Mouse (Mus musculus) hindbrain, embryonic 15.5 days (tissue): Measurements from ENCODE around the gene Hnf4a. TPM values are rescaled to one million over a fixed set of nuclear protein-coding genes. Genes with fewer than 3 reads are reported as not detected.

Source experiments
- ATAC-seq: fragments of 200-750 bp; cut with Nextera tagmentation; 2 replicates; pipeline ENCODE4 v1.8.0; 2017; ENCODE audit warnings: low read depth, moderate number of reproducible peaks, moderate TSS enrichment; ENCODE audit not compliant: low FRiP score
- H3K27ac ChIP-seq: fragments of 300-500 bp; sonication (generic); replicated peaks from 2 replicates; pipeline ENCODE4 v1.5.1; 2015; ENCODE audit warnings: mild to moderate bottlenecking, inconsistent platforms
- H3K27me3 ChIP-seq: fragments of 300-500 bp; sonication (generic); 2 replicates; pipeline ENCODE4 v1.6.1; 2015; ENCODE audit warnings: control low read depth, inconsistent platforms
- H3K36me3 ChIP-seq: fragments of 300-500 bp; sonication (generic); 2 replicates; pipeline ENCODE4 v1.6.1; 2015; ENCODE audit warnings: control low read depth, inconsistent platforms
- H3K4me1 ChIP-seq: fragments of 300-500 bp; sonication (generic); replicated peaks from 2 replicates; pipeline ENCODE4 v1.6.1; 2015; ENCODE audit warnings: control low read depth, inconsistent platforms
- H3K4me2 ChIP-seq: fragments of 300-500 bp; sonication (generic); 2 replicates; pipeline ENCODE4 v1.6.1; 2015; ENCODE audit warnings: moderate library complexity, mild to moderate bottlenecking, inconsistent platforms
- H3K4me3 ChIP-seq: fragments of 300-500 bp; sonication (generic); 2 replicates; pipeline ENCODE4 v1.5.1; 2015; ENCODE audit warnings: mild to moderate bottlenecking, inconsistent platforms
- H3K9ac ChIP-seq: fragments of 300-500 bp; sonication (generic); 2 replicates; pipeline ENCODE4 v1.6.1; 2015; ENCODE audit warnings: inconsistent platforms
- H3K9me3 ChIP-seq: fragments of 300-500 bp; sonication (generic); 2 replicates; pipeline ENCODE4 v1.6.1; 2016; ENCODE audit warnings: control low read depth, inconsistent platforms
- WGBS: fragments of 180-500 bp; shearing (Covaris S2); methylation state at CpG from one replicate; pipeline ENCODE4 v1.1.7; 2015; 5-methylcytosine and 5-hydroxymethylcytosine counted together
- polyA plus RNA-seq: library from polyadenylated mRNA; unstranded; fragments of >200 nt; fragmentation: Nextera tagmentation; extraction: Ambion mirVana; gene quantifications from 2 replicates; pipeline ENCODE4 v1.2.1, GENCODE M21; 2015

The Hnf4a gene
- polyA plus RNA-seq, 1 experiment from 2014 or later = 0.17 TPM

DNA sequence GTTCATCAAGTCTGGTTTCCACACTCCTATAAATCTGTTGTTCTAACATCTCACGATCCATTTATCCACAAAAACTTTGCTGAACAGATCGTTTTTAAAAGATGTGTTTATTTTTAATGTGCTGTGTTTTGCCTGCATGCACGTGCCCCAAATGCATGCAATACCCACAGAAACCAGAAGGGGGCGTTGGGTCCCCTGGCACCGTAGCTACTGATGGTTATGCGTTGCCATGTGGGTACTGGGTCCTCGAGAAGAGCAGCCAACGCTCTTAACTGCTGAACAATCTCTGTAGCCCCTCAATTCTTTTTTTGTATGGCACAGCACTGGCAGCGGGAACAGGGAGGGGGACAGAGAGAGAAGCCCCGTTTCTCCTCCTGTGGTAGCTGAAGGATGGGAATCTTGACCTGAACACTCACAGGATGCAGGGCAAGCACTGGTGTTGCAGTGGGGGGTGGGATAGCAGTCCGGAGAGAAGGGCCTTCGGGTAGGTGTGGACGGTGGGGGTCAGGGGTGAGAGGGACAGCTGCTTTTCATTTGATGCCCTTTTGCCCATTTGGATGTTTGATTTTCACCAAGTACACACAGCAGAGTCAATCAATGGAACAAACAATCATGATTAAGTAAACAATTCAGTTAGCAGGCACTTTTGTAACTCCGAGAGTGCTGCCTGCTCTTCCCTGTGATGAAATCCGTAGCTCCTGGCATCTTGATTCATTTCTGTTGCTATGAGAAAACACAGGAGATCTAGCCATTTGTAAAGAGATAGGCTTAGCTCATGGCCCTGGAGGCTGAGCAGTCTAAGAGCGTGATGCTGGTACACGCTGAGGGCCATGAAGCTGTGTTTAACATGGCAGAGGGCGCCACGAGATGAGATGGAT is 80.0 kb downstream of the Hnf4a start:
- Histone ChIP-seq H3K4me2 (no peak overlapping the region), H3K36me3 (no peaks in the 10 kb centered on the region), H3K9me3 (no peaks in the 10 kb centered on the region), H3K9ac (no peak overlapping the region), H3K27ac (no peak overlapping the region), H3K27me3 (no peaks in the 10 kb centered on the region), H3K4me1 (no peaks in the 10 kb centered on the region; the same call in 1 of the 2 replicates), H3K4me3 (no peak overlapping the region)
- 47% methylated on average over 19 of the region's 19 CpGs for WGBS
- ATAC-seq = no peak

DNA sequence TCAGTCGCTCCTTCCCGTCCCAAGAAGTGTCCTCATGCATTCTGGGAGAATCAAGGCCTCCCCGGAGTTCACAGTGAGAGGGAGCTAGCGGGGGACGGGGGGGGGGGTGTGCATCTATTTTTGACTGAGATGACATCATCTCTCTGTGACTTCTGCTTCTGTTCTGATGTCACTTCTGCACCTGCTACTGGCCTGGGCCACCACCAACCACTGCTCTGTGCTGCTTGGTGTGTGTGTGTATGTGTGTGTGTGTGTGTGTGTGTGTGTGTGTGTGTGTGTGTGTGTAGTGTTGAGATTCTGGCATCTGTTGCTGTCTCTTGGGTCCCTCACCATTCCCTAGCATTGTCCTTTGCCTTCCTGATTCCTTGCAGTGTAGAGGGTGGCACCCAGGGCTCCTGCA is 80.9 kb downstream of the Hnf4a start:
- H3K4me3 ChIP-seq = no peak overlapping the region
- 79% methylated on average over 5 of the region's 5 CpGs for WGBS

DNA sequence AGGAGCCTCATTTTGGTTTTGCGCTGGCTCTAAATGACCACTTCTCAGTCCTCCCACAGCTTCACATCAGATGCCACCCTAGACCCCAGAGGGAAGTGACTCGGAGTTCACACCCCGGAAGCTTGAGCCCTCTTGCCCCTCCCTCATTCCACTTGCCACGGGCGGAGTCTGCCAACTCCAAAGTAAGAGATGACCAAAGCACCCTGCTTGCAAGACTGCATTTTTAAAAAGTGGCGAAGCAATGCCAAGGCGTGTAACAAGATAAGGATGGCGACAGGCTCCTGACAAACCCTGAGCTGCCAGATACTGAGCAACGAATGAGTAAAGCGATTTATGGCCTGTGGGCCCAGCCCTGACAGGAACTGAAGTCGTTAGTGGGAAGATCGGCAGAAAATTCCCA is 83.6 kb downstream of the Hnf4a start:
- Histone ChIP-seq H3K27me3 (no peaks in the 10 kb centered on the region), H3K27ac (no peak overlapping the region), H3K36me3 (no peaks in the 10 kb centered on the region), H3K9ac (no peak overlapping the region), H3K4me3 (no peak overlapping the region), H3K9me3 (no peaks in the 10 kb centered on the region), H3K4me1 (no peaks in the 10 kb centered on the region; the same call in 1 of the 2 replicates), H3K4me2 (no peak overlapping the region)
- no peak for ATAC-seq
- WGBS = 73% methylated on average over 12 of the region's 12 CpGs

More for the DNA sequence above, 80.9 kb downstream of the Hnf4a start:
- no peaks in the 10 kb centered on the region for H3K27me3 ChIP-seq
- H3K27ac ChIP-seq = no peak overlapping the region
- H3K36me3 ChIP-seq = no peaks in the 10 kb centered on the region
- no peak overlapping the region for H3K9ac ChIP-seq
- ATAC-seq = no peak
- H3K4me2 ChIP-seq = no peak overlapping the region
- no peaks in the 10 kb centered on the region; the same call in 1 of the 2 replicates for H3K4me1 ChIP-seq
- no peaks in the 10 kb centered on the region for H3K9me3 ChIP-seq

DNA sequence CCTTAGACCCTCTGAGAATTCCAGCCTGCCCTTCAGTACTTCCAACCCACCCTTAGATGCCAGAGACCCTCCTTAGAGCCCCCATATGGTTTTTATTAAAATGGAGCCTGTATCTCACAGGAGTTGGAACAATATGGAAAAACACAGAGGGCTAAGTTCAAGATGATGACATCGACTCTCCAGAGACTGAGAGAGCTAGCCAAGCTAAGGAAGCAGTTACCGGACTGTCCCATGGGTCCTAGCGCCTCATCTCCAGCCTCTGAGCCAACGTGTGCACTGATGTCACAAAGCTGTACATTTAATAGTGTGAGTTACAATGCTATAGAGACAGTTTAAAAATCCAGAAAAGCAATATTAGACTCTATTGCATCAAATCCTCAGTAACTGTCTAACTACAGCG is 84.4 kb downstream of the Hnf4a start:
- H3K27me3 ChIP-seq = no peaks in the 10 kb centered on the region
- no peak overlapping the region for H3K27ac ChIP-seq
- H3K4me1 ChIP-seq = no peaks in the 10 kb centered on the region; the same call in 1 of the 2 replicates
- no peaks in the 10 kb centered on the region for H3K36me3 ChIP-seq
- ATAC-seq = no peak
- no peaks in the 10 kb centered on the region for H3K9me3 ChIP-seq
- no peak overlapping the region for H3K4me2 ChIP-seq
- no peak overlapping the region for H3K9ac ChIP-seq
- 73% methylated on average over 5 of the region's 5 CpGs for WGBS
- H3K4me3 ChIP-seq = no peak overlapping the region

DNA sequence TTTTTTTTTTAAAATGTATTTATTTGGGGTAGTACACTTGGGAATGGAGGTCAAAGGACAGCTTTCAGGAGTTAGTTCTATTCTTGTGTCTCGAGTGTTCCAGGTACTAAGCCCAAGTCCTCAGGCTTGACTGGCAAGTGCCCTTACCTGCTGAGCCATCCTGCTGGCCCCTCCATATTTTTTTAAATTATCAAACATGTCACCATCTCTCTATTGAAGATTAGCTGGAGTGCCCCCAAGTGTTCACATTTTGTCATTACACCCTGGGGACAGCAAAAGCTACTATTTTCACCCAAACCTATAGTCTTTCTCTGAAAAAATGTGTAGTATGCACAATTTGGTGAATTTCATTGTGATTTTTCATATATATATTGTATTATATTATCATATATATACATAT is 85.5 kb downstream of the Hnf4a start:
- ATAC-seq = no peak

DNA sequence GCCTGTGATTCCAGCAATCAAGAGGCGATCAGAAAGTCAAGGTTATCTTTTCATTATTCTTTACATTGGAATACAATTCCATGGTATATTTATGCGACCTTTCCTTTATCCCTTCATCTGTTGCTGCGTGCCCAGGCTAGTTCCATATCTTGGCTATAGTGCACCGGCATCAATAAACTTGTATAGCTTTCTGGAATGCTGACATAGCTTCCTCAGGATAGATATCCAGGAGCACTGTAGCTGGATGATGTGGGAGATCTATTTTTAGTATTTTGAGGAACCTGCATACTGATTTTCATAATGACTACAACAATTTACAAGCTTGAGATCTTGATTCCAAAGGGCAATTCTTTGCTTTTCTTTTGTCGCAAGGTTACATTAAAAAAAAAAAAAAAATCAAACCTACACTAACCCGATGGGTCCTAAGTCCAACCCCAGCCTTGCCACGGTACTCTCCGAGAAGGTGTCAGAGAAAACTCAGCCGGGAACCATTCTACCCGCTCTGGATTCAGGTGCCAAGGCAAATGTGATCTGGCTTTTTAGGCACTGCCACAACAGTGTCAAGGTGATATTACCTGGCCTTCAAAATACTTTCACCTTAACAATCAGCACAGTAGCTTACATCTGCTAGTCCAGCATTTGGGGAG is 87.2 kb downstream of the Hnf4a start:
- WGBS = 91% methylated on average over 10 of the region's 10 CpGs
- Histone ChIP-seq H3K4me3 (no peak overlapping the region), H3K9me3 (no peaks in the 10 kb centered on the region), H3K4me1 (no peaks in the 10 kb centered on the region), H3K9ac (no peak overlapping the region), H3K27ac (no peak overlapping the region), H3K4me2 (no peak overlapping the region), H3K27me3 (no peaks in the 10 kb centered on the region), H3K36me3 (no peaks in the 10 kb centered on the region)
- no peak for ATAC-seq

More for the DNA sequence above, 85.5 kb downstream of the Hnf4a start:
- no peak overlapping the region for H3K9ac ChIP-seq
- no peaks in the 10 kb centered on the region for H3K4me1 ChIP-seq
- WGBS = 66% methylated on average over 1 of the region's 1 CpGs
- no peak overlapping the region for H3K4me2 ChIP-seq
- no peaks in the 10 kb centered on the region for H3K9me3 ChIP-seq
- H3K27me3 ChIP-seq = no peaks in the 10 kb centered on the region
- H3K36me3 ChIP-seq = no peaks in the 10 kb centered on the region
- no peak overlapping the region for H3K4me3 ChIP-seq
- no peak overlapping the region for H3K27ac ChIP-seq

DNA sequence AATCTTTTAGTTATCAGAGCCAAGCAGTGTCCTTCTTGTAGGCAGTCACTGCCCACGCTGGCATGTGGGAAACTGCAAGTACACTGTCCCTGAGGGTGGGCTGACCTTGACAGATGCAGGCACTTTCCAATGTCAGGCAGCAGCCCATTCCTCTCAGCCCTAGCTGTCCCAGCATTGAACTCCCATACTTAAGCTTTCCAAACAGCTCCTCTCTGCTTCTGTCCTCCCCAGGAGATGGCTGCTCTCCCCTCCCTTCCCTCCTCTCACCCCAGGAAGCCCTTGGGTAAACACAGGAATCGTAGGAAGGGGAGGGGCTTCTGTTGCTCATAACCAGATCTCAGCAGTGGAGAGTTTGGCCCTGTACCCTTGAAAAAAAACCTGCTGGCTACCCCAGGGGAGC is 88.5 kb downstream of the Hnf4a start:
- Histone ChIP-seq H3K4me3 (no peak overlapping the region), H3K4me2 (no peak overlapping the region), H3K9ac (no peak overlapping the region), H3K27ac (no peak overlapping the region), H3K36me3 (no peaks in the 10 kb centered on the region), H3K9me3 (no peaks in the 10 kb centered on the region), H3K4me1 (no peaks in the 10 kb centered on the region), H3K27me3 (no peaks in the 10 kb centered on the region)
- ATAC-seq = no peak
- WGBS = 25% methylated on average over 2 of the region's 2 CpGs

DNA sequence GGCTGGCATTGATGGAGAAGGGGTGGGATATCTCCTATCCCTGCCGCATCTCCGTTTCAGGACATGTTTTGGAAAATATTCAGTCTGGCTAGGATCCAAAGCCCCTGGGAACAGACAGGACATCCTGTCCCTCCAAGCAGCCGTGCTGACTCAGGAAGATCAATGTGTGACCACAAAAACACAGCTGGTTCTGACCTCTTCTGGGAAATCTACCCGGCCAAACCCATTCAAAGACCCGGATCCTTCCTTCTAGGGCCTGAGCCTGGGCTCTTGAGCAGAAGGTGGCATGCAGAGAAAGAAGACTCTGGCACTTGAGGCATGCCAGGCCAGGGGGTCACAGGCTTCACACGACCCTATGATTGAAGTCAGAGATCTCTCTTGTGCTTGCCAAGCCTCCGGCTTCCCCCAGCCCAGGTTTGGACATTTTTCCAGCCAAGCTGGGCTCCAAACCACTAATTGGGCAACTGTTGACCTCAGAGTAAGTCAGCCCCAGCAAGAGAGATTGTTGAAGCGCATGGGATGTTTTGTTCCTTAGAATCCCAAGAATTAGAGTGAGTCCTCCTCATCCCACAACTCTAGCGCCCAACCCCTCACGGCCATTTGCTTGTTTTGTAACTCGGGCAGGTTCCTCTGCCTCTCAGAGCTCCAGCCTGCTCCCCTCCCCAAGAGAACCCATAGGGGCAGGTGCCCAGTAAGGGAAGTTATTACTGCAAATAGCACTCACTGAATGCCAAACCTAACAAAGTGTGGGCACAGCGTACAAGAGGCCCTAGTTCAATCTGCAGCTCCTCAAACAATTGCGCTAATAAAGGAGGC is 89.7 kb downstream of the Hnf4a start:
- no peak for ATAC-seq
- H3K4me2 ChIP-seq = no peak overlapping the region
- H3K9ac ChIP-seq = no peak overlapping the region
- H3K4me3 ChIP-seq = no peak overlapping the region
- H3K4me1 ChIP-seq = no peaks in the 10 kb centered on the region
- no peaks in the 10 kb centered on the region for H3K36me3 ChIP-seq
- H3K27ac ChIP-seq = no peak overlapping the region; the same call in 1 of the 2 replicates
- WGBS = 77% methylated on average over 13 of the region's 13 CpGs
- no peaks in the 10 kb centered on the region for H3K9me3 ChIP-seq
- no peaks in the 10 kb centered on the region for H3K27me3 ChIP-seq

DNA sequence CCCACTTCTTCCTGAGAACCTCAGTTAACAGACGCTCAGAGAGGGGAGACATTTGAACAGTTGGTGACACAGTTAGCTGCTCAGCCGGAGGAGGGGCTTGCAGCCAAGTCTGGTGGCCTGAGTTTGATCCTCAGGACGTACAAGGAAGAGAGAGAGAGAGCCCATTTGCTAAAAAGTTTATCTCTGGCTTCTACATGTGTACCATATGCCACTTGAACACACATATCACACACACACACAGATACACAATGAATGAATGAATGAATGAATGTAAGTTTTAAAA is 90.2 kb downstream of the Hnf4a start:
- Histone ChIP-seq H3K4me2 (no peak overlapping the region), H3K4me3 (no peak overlapping the region), H3K27ac (no peak overlapping the region), H3K9me3 (no peaks in the 10 kb centered on the region), H3K36me3 (no peaks in the 10 kb centered on the region), H3K27me3 (no peaks in the 10 kb centered on the region), H3K4me1 (peaks cover 3% of the 10 kb centered on the region), H3K9ac (no peak overlapping the region)
- ATAC-seq = no peak
- 69% methylated on average over 3 of the region's 3 CpGs for WGBS

DNA sequence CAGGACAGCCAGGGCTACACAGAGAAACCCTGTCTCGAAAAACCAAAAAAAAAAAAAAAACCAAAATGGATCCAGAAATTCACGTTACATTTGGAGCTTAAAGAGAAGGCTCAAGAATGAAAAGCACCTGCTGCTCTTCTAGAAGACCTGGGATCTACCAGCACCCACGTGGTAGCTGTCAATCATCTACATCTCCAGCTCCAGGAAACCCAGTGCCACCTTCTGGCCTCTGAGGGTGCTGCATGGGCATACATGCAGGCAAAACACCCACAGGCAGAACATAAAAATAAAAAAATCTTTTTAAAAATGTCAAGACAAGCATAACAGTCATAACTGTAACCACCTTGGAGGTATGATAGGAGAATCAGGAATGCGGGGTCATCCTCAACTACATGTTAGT is 91.1 kb downstream of the Hnf4a start:
- H3K4me1 ChIP-seq = peaks cover 5% of the 10 kb centered on the region

DNA sequence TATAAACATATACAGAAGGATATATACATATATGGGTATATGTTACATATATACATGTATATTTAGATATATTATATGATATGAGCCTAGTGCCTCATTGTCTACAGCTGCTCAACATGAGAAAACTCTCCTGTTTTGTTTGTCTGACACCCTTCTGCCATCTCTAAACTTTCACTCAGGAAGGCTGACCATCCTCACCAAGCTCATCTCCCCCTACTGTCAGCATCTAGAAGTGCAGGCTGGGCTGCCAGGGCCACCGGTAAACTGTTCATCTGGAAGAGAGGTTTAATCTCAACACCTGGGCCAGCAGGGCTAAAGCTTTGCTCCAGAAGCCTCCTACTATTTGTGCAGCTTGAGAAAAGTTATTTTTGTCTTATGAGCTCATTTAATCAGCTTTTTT is 92.6 kb downstream of the Hnf4a start:
- H3K27ac ChIP-seq = no peak overlapping the region

More for the DNA sequence above, 91.1 kb downstream of the Hnf4a start:
- Histone ChIP-seq H3K9me3 (no peaks in the 10 kb centered on the region), H3K36me3 (no peaks in the 10 kb centered on the region), H3K27ac (no peak overlapping the region), H3K4me3 (no peak overlapping the region), H3K4me2 (no peak overlapping the region), H3K27me3 (no peaks in the 10 kb centered on the region), H3K9ac (no peak overlapping the region)
- ATAC-seq = no peak
- WGBS = 58% methylated on average over 4 of the region's 4 CpGs

DNA sequence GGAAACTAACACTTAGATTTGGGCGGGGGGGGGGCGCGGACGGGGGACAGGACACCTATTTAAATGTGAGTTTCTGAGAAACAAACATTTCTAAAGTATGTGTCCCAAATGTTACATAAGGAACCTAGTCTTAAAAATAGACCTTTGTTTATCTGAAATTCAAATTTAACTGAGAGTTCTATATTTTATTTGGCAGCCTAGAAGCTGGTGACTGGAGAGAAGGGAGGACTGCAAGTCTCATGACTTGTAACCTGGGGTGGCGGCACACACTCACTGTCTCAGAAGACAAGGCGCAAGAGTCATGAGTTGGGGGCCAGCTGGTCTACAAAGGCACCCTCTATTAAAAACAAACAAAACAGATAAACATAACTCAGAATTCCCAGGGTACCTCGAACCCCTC is 94.5 kb downstream of the Hnf4a start:
- Histone ChIP-seq H3K4me1 (peaks cover 20% of the 10 kb centered on the region), H3K4me3 (no peak overlapping the region), H3K9ac (no peak overlapping the region), H3K9me3 (no peaks in the 10 kb centered on the region), H3K4me2 (no peak overlapping the region), H3K27ac (no peak overlapping the region), H3K36me3 (no peaks in the 10 kb centered on the region), H3K27me3 (no peaks in the 10 kb centered on the region)
- 90% methylated on average over 7 of the region's 7 CpGs for WGBS
- no peak for ATAC-seq

More for the DNA sequence above, 92.6 kb downstream of the Hnf4a start:
- Histone ChIP-seq H3K9me3 (no peaks in the 10 kb centered on the region), H3K9ac (no peak overlapping the region), H3K4me3 (no peak overlapping the region), H3K4me2 (no peak overlapping the region), H3K27me3 (no peaks in the 10 kb centered on the region), H3K4me1 (peaks cover 18% of the 10 kb centered on the region), H3K36me3 (no peaks in the 10 kb centered on the region)
- no peak for ATAC-seq
- 3% methylated on average over 1 of the region's 1 CpGs for WGBS
